Mouse (Mus musculus) heart, postnatal 14 days (tissue): Measurements from ENCODE around the gene Dgke. TPM values are rescaled to one million over a fixed set of nuclear protein-coding genes. Genes with fewer than 3 reads are reported as not detected.

Experiments used
- DNase-seq, 2 experiments: peaks; one replicate each; pipeline ENCODE4 v3.0.0; 2021 to 2022
- intact Hi-C: fragments of 180-260 bp; cut with DNase I; formaldehyde crosslinking; loops from one replicate; pipeline ENCODE4 v1.15.1; 2025
- total RNA-seq, 2 experiments: library from RNA; stranded (reverse); gene quantifications; 2 replicates each; pipeline ENCODE4 v1.2.3; 2021

Gene Dgke
- total RNA-seq, 2 experiments from 2014 or later, result 11.8 to 12.3 TPM

DNA sequence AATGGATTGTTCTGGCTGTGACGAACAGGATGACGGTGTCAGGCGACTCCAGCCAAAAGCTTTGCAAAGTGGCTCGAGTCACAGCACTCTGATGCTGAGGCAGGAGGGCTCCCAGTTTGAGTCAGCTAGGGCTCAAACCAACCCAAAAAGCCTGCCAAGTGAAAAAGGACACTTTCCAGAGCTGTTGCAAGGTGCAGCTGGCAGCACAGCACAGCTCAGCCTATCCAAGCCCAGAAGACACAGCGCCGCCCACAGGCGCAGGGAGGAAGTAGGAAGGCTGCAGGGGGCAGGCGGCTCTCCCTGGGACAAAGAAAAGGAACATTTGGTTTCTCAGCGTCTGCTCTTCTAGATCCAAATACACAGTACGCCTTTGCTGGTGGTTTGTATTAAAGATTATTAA, 80.0 kb downstream of the Dgke start:
- DNase-seq, result no peak
- intact Hi-C loops, result loop anchor here (5.0 kb wide), 1 partner anchor 311 kb away; no protein-coding TSS in a partner anchor

Other genes with a start within 250 kb of the Dgke start
- 100 to 1,000 TPM; 114 TPM for gene Akap1, start 202.3 kb downstream of the Dgke start, total RNA-seq
- gene Scpep1, start 111.4 kb downstream of the Dgke start, total RNA-seq, result 10 to 100 TPM; 22.1 to 25.2 TPM
- gene Elobl, start 99.9 kb downstream of the Dgke start, total RNA-seq, result not detected
- 1 to 10 TPM; 4.1 to 5.6 TPM for gene Coil, start 96.6 kb downstream of the Dgke start, total RNA-seq
- gene Trim25, start 67.5 kb downstream of the Dgke start, total RNA-seq, result 10 to 100 TPM; 28.3 to 28.5 TPM
- gene Gm525, start 7.0 kb upstream of the Dgke start, total RNA-seq, result not detected
- under 1 TPM; 0.24 to 0.31 TPM for gene Nog, start 235.5 kb upstream of the Dgke start, total RNA-seq